Mouse (Mus musculus) MEL (cell line): ENCODE measurements at regions not wholly inside any gene's neighbourhood (a gene's known extent, or its start where the extent isn't known, plus 50 kb on each side); places are given as distances from the start of the nearest gene placed in this dataset.

Experiments
- DNase-seq: peaks from one replicate; pipeline ENCODE4 v3.0.0; 2011; ENCODE audit warnings: low read depth, low spot score
- H3K27ac ChIP-seq: 2 replicates; pipeline ENCODE4 v1.5.1; 2012; ENCODE audit warnings: low read depth, mild to moderate bottlenecking, control low read depth, low read length, moderate library complexity; ENCODE audit not compliant: control insufficient read depth
- H3K27me3 ChIP-seq, 2 experiments: fragments of 150-350 bp in 1 of 2; sonication (generic) in 1 of 2; 2 replicates each; pipeline ENCODE4 v1.6.1; 2012; ENCODE audit warnings: low read length in 2 of 2, mild to moderate bottlenecking in 2 of 2, improper control_type of control experiment in 1 of 2, moderate library complexity in 1 of 2; ENCODE audit not compliant: insufficient read depth in 2 of 2, control insufficient read depth in 1 of 2
- H3K36me3 ChIP-seq, 2 experiments: 2 replicates each; pipeline ENCODE4 v1.6.1; 2012 to 2014; ENCODE audit warnings: low read length in 2 of 2, improper control_type of control experiment in 1 of 2, inconsistent platforms in 1 of 2, mild to moderate bottlenecking in 1 of 2; ENCODE audit not compliant: insufficient read depth in 2 of 2, control insufficient read depth in 1 of 2
- H3K4me1 ChIP-seq, 2 experiments: fragments of 150-350 bp in 1 of 2; sonication (generic) in 1 of 2; 2 replicates each; pipeline ENCODE4 v1.6.1; 2012; ENCODE audit warnings: low read length in 2 of 2, improper control_type of control experiment in 1 of 2, mild to moderate bottlenecking in 1 of 2; ENCODE audit not compliant: insufficient read depth in 2 of 2, control insufficient read depth in 1 of 2
- H3K4me3 ChIP-seq, 2 experiments: fragments of 150-350 bp in 1 of 2; sonication (generic) in 1 of 2; 2 replicates each; pipeline ENCODE4 v1.5.1; 2012; ENCODE audit warnings: low read depth in 2 of 2, low read length in 2 of 2, mild to moderate bottlenecking in 2 of 2, moderate library complexity in 2 of 2, control low read depth in 1 of 2, improper control_type of control experiment in 1 of 2; ENCODE audit not compliant: control insufficient read depth in 1 of 2, insufficient read depth in 1 of 2
- H3K79me2 ChIP-seq: 2 replicates; pipeline ENCODE4 v1.6.1; 2012; ENCODE audit warnings: mild to moderate bottlenecking, low read length, moderate library complexity; ENCODE audit not compliant: control insufficient read depth, poor library complexity, insufficient read depth
- H3K9ac ChIP-seq: 2 replicates; pipeline ENCODE4 v1.6.1; 2012; ENCODE audit warnings: low read depth, mild to moderate bottlenecking, control low read depth, low read length, moderate library complexity; ENCODE audit not compliant: control insufficient read depth, poor library complexity, severe bottlenecking
- H3K9me3 ChIP-seq: fragments of 150-350 bp; sonication (generic); replicated peaks from 2 replicates; pipeline ENCODE4 v1.6.1; 2012; ENCODE audit warnings: mild to moderate bottlenecking, low read length, improper control_type of control experiment, moderate library complexity; ENCODE audit not compliant: insufficient read depth
- CHD1 ChIP-seq: IDR thresholded peaks from 2 replicates; pipeline ENCODE4 v1.6.1; 2012; ENCODE audit warnings: low read depth, mild to moderate bottlenecking, inconsistent platforms, low read length, improper control_type of control experiment
- CTCF ChIP-seq, 3 experiments: IDR thresholded peaks in 2 of 3; conservative IDR thresholded peaks in 1 of 3; 2 replicates each; pipeline ENCODE4 v1.5.1; 2011 to 2012; ENCODE audit warnings: low read length in 3 of 3, low read depth in 2 of 3, mild to moderate bottlenecking in 2 of 3, improper control_type of control experiment in 1 of 3, inconsistent platforms in 1 of 3, mixed read lengths in 1 of 3, moderate library complexity in 1 of 3; ENCODE audit not compliant: control insufficient read depth in 1 of 3, insufficient read depth in 1 of 3, poor library complexity in 1 of 3, severe bottlenecking in 1 of 3
- ELF1 ChIP-seq: IDR thresholded peaks from 2 replicates; pipeline ENCODE4 v1.6.1; 2014; ENCODE audit warnings: low read depth, mild to moderate bottlenecking, inconsistent platforms, low read length, improper control_type of control experiment, moderate library complexity
- GABPA ChIP-seq: IDR thresholded peaks from 2 replicates; pipeline ENCODE4 v1.6.1; 2012; ENCODE audit warnings: low read depth, mild to moderate bottlenecking, inconsistent platforms, low read length, improper control_type of control experiment, moderate library complexity
- MAFK ChIP-seq: IDR thresholded peaks from 2 replicates; pipeline ENCODE4 v1.6.1; 2011; ENCODE audit warnings: low read depth, mild to moderate bottlenecking, low read length, improper control_type of control experiment, borderline replicate concordance
- MAX ChIP-seq: IDR thresholded peaks from 2 replicates; pipeline ENCODE4 v1.6.1; 2011; ENCODE audit warnings: low read length, improper control_type of control experiment
- MAZ ChIP-seq: IDR thresholded peaks from 2 replicates; pipeline ENCODE4 v1.6.1; 2012; ENCODE audit warnings: low read depth, mild to moderate bottlenecking, inconsistent platforms, low read length, improper control_type of control experiment
- MEF2A ChIP-seq: IDR thresholded peaks from 2 replicates; pipeline ENCODE4 v1.6.1; 2014; ENCODE audit warnings: low read depth, mild to moderate bottlenecking, inconsistent platforms, low read length, improper control_type of control experiment; ENCODE audit not compliant: poor library complexity, insufficient replicate concordance, severe bottlenecking; ENCODE audit errors: extremely low read depth
- MXI1 ChIP-seq: IDR thresholded peaks from 2 replicates; pipeline ENCODE4 v1.6.1; 2011; ENCODE audit warnings: mild to moderate bottlenecking, low read depth, low read length, improper control_type of control experiment
- NRF1 ChIP-seq: IDR thresholded peaks from 2 replicates; pipeline ENCODE4 v1.6.1; 2014; ENCODE audit warnings: low read depth, mild to moderate bottlenecking, inconsistent platforms, low read length, improper control_type of control experiment, moderate library complexity; ENCODE audit not compliant: poor library complexity, insufficient read depth, severe bottlenecking
- POLR2A ChIP-seq, 2 experiments: IDR thresholded peaks; 2 replicates each; pipeline ENCODE4 v1.6.1; 2011 to 2012; ENCODE audit warnings: low read length in 2 of 2, mild to moderate bottlenecking in 2 of 2, control low read depth in 1 of 2, improper control_type of control experiment in 1 of 2, low read depth in 1 of 2, moderate library complexity in 1 of 2; ENCODE audit not compliant: control insufficient read depth in 1 of 2, insufficient read depth in 1 of 2, poor library complexity in 1 of 2
- RCOR1 ChIP-seq: IDR thresholded peaks from 2 replicates; pipeline ENCODE4 v1.6.1; 2012; ENCODE audit warnings: low read depth, mild to moderate bottlenecking, inconsistent platforms, low read length, improper control_type of control experiment
- TCF12 ChIP-seq: IDR thresholded peaks from 2 replicates; pipeline ENCODE4 v1.6.1; 2014; ENCODE audit warnings: low read depth, mild to moderate bottlenecking, inconsistent platforms, low read length, improper control_type of control experiment, moderate library complexity
- UBTF ChIP-seq: IDR thresholded peaks from 2 replicates; pipeline ENCODE4 v1.6.1; 2012; ENCODE audit warnings: low read depth, mild to moderate bottlenecking, inconsistent platforms, low read length, improper control_type of control experiment, moderate library complexity, borderline replicate concordance; ENCODE audit not compliant: insufficient read depth
- ZC3H11A ChIP-seq: IDR thresholded peaks from 2 replicates; pipeline ENCODE4 v1.6.1; 2012; ENCODE audit warnings: low read depth, mild to moderate bottlenecking, inconsistent platforms, low read length, improper control_type of control experiment
- ZKSCAN1 ChIP-seq: IDR thresholded peaks from 2 replicates; pipeline ENCODE4 v1.6.1; 2012; ENCODE audit warnings: low read depth, mild to moderate bottlenecking, inconsistent platforms, low read length, improper control_type of control experiment, moderate library complexity
- ZMIZ1 ChIP-seq: IDR thresholded peaks from 2 replicates; pipeline ENCODE4 v1.6.1; 2012; ENCODE audit warnings: low read depth, mild to moderate bottlenecking, inconsistent platforms, low read length, improper control_type of control experiment, moderate library complexity
- ZNF384 ChIP-seq: IDR thresholded peaks from 2 replicates; pipeline ENCODE4 v1.6.1; 2012; ENCODE audit warnings: low read depth, mild to moderate bottlenecking, inconsistent platforms, low read length, improper control_type of control experiment

- no peaks in the 10 kb centered on the region for H3K9me3 ChIP-seq
- no peaks in the 10 kb centered on the region for H3K4me1 ChIP-seq
- H3K27ac ChIP-seq: no peak overlapping the region
- no peak for DNase-seq
- no peaks in the 10 kb centered on the region for H3K36me3 ChIP-seq
- H3K79me2 ChIP-seq: no peaks in the 10 kb centered on the region
- H3K9ac ChIP-seq: no peak overlapping the region
- no peak overlapping the region for H3K4me3 ChIP-seq
- H3K27me3 ChIP-seq: no peaks in the 10 kb centered on the region
- no peak for TF ChIP-seq MXI1
- no peak for TF ChIP-seq NRF1
- no peak for TF ChIP-seq MAFK
- no peak for TF ChIP-seq POLR2A (IDR thresholded peaks at IDR 0.05; ENCODE audit: control insufficient read depth in 1 of 2, insufficient read depth in 1 of 2, low read depth in 1 of 2, low read length in 2 of 2, poor library complexity in 1 of 2)
- no peak for TF ChIP-seq MAX
- no peak for TF ChIP-seq GABPA
- TF ChIP-seq ZMIZ1: no peak
- no peak for TF ChIP-seq MAZ
Observed at GRCm38 (mm10) chr3:34576159-34576558, 74.0 kb upstream of the Sox2 start.

- Histone ChIP-seq H3K27ac (no peak overlapping the region), H3K9ac (no peak overlapping the region), H3K9me3 (no peaks in the 10 kb centered on the region), H3K36me3 (no peaks in the 10 kb centered on the region), H3K79me2 (no peaks in the 10 kb centered on the region), H3K4me3 (no peak overlapping the region), H3K27me3 (no peaks in the 10 kb centered on the region), H3K4me1 (no peaks in the 10 kb centered on the region)
- TF ChIP-seq MEF2A: no peak
- DNase-seq: no peak
Observed at GRCm38 (mm10) chr3:34574711-34575350, 75.4 kb upstream of the Sox2 start.

- H3K79me2 ChIP-seq: no peaks in the 10 kb centered on the region
- no peak overlapping the region for H3K9ac ChIP-seq
- no peak overlapping the region for H3K4me3 ChIP-seq
- DNase-seq: no peak
- no peak for TF ChIP-seq TCF12
- TF ChIP-seq MEF2A: no peak
- TF ChIP-seq ZMIZ1: no peak
- TF ChIP-seq RCOR1: no peak
- TF ChIP-seq CHD1: no peak
- TF ChIP-seq POLR2A (IDR thresholded peaks at IDR 0.05; ENCODE audit: control insufficient read depth in 1 of 2, insufficient read depth in 1 of 2, low read depth in 1 of 2, low read length in 2 of 2, poor library complexity in 1 of 2): no peak
- TF ChIP-seq ELF1: no peak
- no peak for TF ChIP-seq ZC3H11A
- no peak for TF ChIP-seq MAFK
- TF ChIP-seq UBTF: no peak
- no peak for TF ChIP-seq ZNF384
- no peak for TF ChIP-seq CTCF (IDR thresholded peaks at IDR 0.05 in 2 of 3, conservative IDR thresholded peaks at IDR 0.05 in 1 of 3; ENCODE audit: control insufficient read depth in 1 of 3, insufficient read depth in 1 of 3, low read depth in 2 of 3, low read length in 3 of 3, poor library complexity in 1 of 3, severe bottlenecking in 1 of 3)
- no peak for TF ChIP-seq ZKSCAN1
- no peak for TF ChIP-seq NRF1
- TF ChIP-seq, all 39 proteins: peak for 0
- Histone ChIP-seq H3K27ac (no peak overlapping the region), H3K9me3 (no peaks in the 10 kb centered on the region), H3K4me1 (no peaks in the 10 kb centered on the region), H3K36me3 (no peaks in the 10 kb centered on the region), H3K27me3 (no peaks in the 10 kb centered on the region; a peak in 1 of 4 replicates)
Observed at GRCm38 (mm10) chr3:34573312-34573711, 76.9 kb upstream of the Sox2 start.
